ENCODE assay signal across 18 mouse cellular contexts in genomic region chr12:70603869-70604268, GRCm38 (mm10).
"Had no signal": no experiment of that assay in that cellular context is flagged by ENCODE, and none has a peak within 500 bp of the region (broad histone marks: within the 10 kb centered on the region; RNA-seq: fewer than 3 reads in every experiment).

No protein-coding gene starts in this region.

- H3K4me2 ChIP-seq: lung, embryonic 14.5 days; neural tube, embryonic 13.5 days; neural tube, embryonic 15.5 days had no signal

- H3K27me3 ChIP-seq: neural tube, embryonic 13.5 days; neural tube, embryonic 15.5 days had no signal

- DNase-seq: lung, adult 18-20 months; lung, embryonic 14.5 days; lung, postnatal 10 days; lung, postnatal 4 days; midbrain, embryonic 14.5 days; retina, postnatal 1 day; right cerebral cortex, adult 18-20 months; right cerebral cortex, postnatal 25 days; right cerebral cortex, postnatal 4 days; spleen, adult 18-20 months; thymus, adult 18-20 months; thymus, postnatal 14 days; thymus, postnatal 36 days had no signal

- H3K9me3 ChIP-seq: neural tube, embryonic 13.5 days; neural tube, embryonic 15.5 days had no signal

- H3K4me3 ChIP-seq: midbrain, embryonic 10.5 days; myocyte; neural tube, embryonic 13.5 days; neural tube, embryonic 15.5 days had no signal

- ATAC-seq: midbrain, embryonic 16.5 days had no signal

- H3K4me1 ChIP-seq: midbrain, embryonic 10.5 days; neural tube, embryonic 13.5 days; neural tube, embryonic 15.5 days had no signal

- H3K36me3 ChIP-seq: midbrain, embryonic 10.5 days; neural tube, embryonic 13.5 days; neural tube, embryonic 15.5 days had no signal

- H3K27ac ChIP-seq: midbrain, embryonic 10.5 days; neural tube, embryonic 13.5 days; neural tube, embryonic 15.5 days had no signal

- H3K9ac ChIP-seq: lung, embryonic 14.5 days; neural tube, embryonic 13.5 days; neural tube, embryonic 15.5 days had no signal
